Mouse (Mus musculus) heart, embryonic 12.5 days (tissue): ENCODE measurements at regions not wholly inside any gene's neighbourhood (a gene's known extent, or its start where the extent isn't known, plus 50 kb on each side); places are given as distances from the start of the nearest gene placed in this dataset.

Source experiments
- ATAC-seq: fragments of 200-750 bp; cut with Nextera tagmentation; 2 replicates; pipeline ENCODE4 v1.8.0; 2017; ENCODE audit warnings: moderate TSS enrichment, moderate library complexity; ENCODE audit not compliant: insufficient number of reproducible peaks, low FRiP score
- H3K27ac ChIP-seq: fragments of 300-500 bp; sonication (generic); 2 replicates; pipeline ENCODE4 v1.5.1; 2016; ENCODE audit warnings: mild to moderate bottlenecking, moderate library complexity; ENCODE audit not compliant: poor library complexity, severe bottlenecking
- H3K27me3 ChIP-seq: fragments of 300-500 bp; sonication (generic); replicated peaks from 2 replicates; pipeline ENCODE4 v1.6.1; 2016; ENCODE audit warnings: mild to moderate bottlenecking, moderate library complexity
- H3K36me3 ChIP-seq: fragments of 300-500 bp; sonication (generic); 2 replicates; pipeline ENCODE4 v1.6.1; 2016; ENCODE audit warnings: mild to moderate bottlenecking, moderate library complexity
- H3K4me1 ChIP-seq: fragments of 300-500 bp; sonication (generic); replicated peaks from 2 replicates; pipeline ENCODE4 v1.6.1; 2016; ENCODE audit warnings: mild to moderate bottlenecking
- H3K4me2 ChIP-seq: fragments of 300-500 bp; sonication (generic); 2 replicates; pipeline ENCODE4 v1.6.1; 2016; ENCODE audit warnings: mild to moderate bottlenecking, moderate library complexity
- H3K4me3 ChIP-seq: fragments of 300-500 bp; sonication (generic); 2 replicates; pipeline ENCODE4 v1.5.1; 2016; ENCODE audit warnings: mild to moderate bottlenecking
- H3K9ac ChIP-seq: fragments of 300-500 bp; sonication (generic); 2 replicates; pipeline ENCODE4 v1.6.1; 2016; ENCODE audit warnings: mild to moderate bottlenecking, moderate library complexity
- H3K9me3 ChIP-seq: fragments of 300-500 bp; sonication (generic); replicated peaks from 2 replicates; pipeline ENCODE4 v1.6.1; 2016; ENCODE audit warnings: mild to moderate bottlenecking, moderate library complexity
- WGBS: fragments of 180-500 bp; shearing (Covaris S2); methylation state at CpG from one replicate; pipeline ENCODE4 v1.1.7; 2016; 5-methylcytosine and 5-hydroxymethylcytosine counted together

DNA sequence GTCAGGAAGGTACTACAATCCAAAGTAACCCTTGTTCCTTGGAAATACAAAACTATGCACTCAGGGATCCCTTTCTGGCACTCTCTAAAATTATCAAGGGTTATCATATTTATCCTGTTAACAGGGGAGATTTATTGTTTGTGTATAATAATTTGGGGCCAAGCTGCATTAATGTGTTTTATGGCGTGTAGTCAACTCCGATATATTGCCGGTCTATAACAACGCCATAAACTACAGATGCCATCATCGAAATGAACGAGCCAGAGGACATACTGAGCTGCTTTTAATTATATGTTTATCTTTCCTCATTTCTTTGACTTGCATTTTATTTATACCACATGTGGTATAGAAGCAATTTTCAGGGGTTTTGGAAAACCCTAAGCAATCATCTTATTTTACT is 147.2 kb downstream of the Nr2f2 start:
- no peaks in the 10 kb centered on the region for H3K9me3 ChIP-seq
- no peak for ATAC-seq
- no peak overlapping the region for H3K4me2 ChIP-seq
- H3K4me3 ChIP-seq, result no peak overlapping the region
- 87% methylated on average over 6 of the region's 6 CpGs for WGBS
- H3K9ac ChIP-seq, result no peak overlapping the region
- no peak overlapping the region for H3K27ac ChIP-seq
- peaks cover 1% of the 10 kb centered on the region; the same call in 1 of the 2 replicates for H3K4me1 ChIP-seq
- 0 out of 2 replicates have a peak, but pooled peaks cover 4% of the 10 kb centered on the region for H3K27me3 ChIP-seq
- no peaks in the 10 kb centered on the region for H3K36me3 ChIP-seq

DNA sequence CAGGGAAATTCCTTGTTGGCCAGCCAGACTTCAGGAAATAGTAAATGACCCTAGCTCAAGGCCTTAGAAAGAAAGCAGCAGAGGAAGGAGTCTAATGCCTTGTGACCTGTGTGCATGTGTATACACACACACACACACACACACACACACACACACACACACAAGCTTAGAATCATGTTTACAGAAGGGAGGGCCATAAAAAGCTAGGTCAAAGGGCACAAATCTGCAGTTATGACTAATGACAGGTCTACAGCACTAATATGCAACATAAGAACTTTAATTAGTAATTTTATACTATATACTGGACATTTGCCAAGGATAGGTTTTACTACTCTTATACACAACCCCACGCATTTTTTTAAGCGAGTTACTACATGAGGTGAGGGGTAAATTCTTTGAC is 149.4 kb downstream of the Nr2f2 start:
- 0 out of 2 replicates have a peak, but pooled peaks cover 4% of the 10 kb centered on the region for H3K27me3 ChIP-seq
- no peaks in the 10 kb centered on the region for H3K36me3 ChIP-seq
- no peaks in the 10 kb centered on the region for H3K9me3 ChIP-seq
- WGBS, result 82% methylated on average over 2 of the region's 2 CpGs
- no peak overlapping the region for H3K4me2 ChIP-seq
- no peak overlapping the region for H3K9ac ChIP-seq
- peaks cover 3% of the 10 kb centered on the region; the same call in 1 of the 2 replicates for H3K4me1 ChIP-seq
- no peak overlapping the region for H3K4me3 ChIP-seq
- H3K27ac ChIP-seq, result no peak overlapping the region
- no peak for ATAC-seq

DNA sequence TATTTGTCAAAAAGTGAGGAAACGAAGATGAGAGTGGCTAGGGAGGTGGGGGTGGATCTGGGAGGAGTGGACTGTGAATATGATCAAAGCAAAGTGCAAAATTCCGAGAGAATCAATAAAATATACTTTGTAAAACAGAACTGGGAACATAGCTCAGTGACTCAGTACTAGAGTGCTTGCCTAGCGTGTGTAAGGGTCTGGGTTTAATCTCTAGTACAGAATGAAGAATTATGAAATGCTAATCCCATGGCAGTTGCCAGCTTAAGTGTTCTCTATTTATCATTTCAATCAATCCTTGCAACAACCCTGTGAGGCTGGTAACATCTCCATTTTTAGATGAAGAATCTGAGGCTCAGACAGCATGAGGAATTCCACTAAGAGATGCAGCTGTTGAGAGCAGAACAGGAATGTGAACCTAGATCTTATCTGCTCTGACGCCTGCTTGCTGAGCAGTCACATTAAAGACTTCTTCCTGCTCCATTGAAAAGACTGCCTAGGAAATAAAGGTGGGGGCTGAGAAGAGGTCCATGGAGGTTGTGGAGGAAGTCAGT is 152.5 kb downstream of the Nr2f2 start:
- Histone ChIP-seq H3K9ac (no peak overlapping the region), H3K27ac (no peak overlapping the region), H3K4me2 (no peak overlapping the region), H3K9me3 (no peaks in the 10 kb centered on the region), H3K4me3 (no peak overlapping the region), H3K4me1 (peaks cover 3% of the 10 kb centered on the region; the same call in 1 of the 2 replicates), H3K27me3 (0 out of 2 replicates have a peak, but pooled peaks cover 4% of the 10 kb centered on the region), H3K36me3 (no peaks in the 10 kb centered on the region)
- no peak for ATAC-seq
- WGBS, result 46% methylated on average over 4 of the region's 4 CpGs

DNA sequence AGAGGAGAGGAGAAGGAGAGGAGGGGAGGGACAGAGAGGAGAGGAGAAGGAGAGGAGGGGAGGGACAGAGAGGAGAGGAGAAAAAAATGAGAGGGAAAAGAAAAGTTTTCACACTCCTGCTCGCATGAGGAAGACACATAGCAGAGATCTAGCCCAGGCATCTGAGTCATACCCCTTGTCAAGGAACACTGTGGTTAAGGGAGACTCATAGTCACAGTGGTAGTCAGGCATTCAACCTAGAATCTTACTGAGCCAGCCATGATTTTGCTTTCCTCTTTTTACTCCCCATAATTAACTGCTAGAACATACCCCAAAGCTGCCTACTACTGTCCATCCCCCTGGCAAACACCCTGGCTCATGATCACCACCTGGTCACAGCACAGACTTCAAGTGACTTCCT is 160.6 kb downstream of the Nr2f2 start:
- no peak for ATAC-seq
- H3K4me2 ChIP-seq, result no peak overlapping the region
- H3K27ac ChIP-seq, result no peak overlapping the region
- H3K27me3 ChIP-seq, result no peaks in the 10 kb centered on the region
- WGBS, result 56% methylated on average over 1 of the region's 1 CpGs
- H3K9me3 ChIP-seq, result no peaks in the 10 kb centered on the region
- no peak overlapping the region for H3K4me3 ChIP-seq
- H3K36me3 ChIP-seq, result no peaks in the 10 kb centered on the region
- H3K9ac ChIP-seq, result no peak overlapping the region
- H3K4me1 ChIP-seq, result no peaks in the 10 kb centered on the region

DNA sequence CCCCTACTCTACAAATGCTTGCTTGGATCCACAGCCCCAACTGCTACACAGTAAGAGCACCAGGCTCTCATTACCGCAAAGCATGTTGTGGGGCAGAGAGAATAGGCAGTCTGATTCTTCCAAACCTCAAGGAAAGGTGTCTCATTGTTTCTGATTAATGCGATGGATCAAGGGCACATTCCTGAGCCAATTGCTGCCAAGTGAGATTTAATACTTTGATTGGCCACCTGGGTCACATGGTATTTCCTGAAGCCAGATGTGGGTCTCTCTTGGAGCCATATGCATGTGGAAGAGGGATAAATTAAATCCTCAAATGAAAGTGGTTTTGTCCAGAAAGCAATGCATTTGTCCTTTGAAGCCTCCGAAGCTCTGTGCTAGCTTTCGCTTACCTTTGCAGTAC is 166.3 kb downstream of the Nr2f2 start:
- H3K27ac ChIP-seq, result no peak overlapping the region

DNA sequence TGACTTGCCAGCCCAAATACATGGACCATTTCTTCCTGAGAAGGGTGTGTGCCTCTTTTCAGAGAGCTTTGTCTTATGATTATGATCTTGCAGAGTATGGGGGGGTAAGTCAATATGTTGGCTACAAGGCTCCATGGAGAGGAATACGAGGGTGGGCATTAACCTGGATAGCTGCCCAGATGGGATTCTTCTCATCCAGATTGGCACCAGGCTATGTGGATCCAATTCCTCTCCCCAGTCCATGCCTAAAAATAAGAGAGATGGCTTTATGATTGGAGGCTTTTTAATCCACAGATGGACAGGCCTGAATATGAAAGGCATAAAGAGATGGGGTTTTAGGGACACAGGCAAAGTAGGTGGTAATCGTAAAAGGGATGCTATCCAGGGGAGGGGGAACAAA is 187.6 kb downstream of the Nr2f2 start:
- H3K4me2 ChIP-seq, result no peak overlapping the region
- no peaks in the 10 kb centered on the region for H3K36me3 ChIP-seq
- no peak overlapping the region for H3K27ac ChIP-seq
- no peak overlapping the region for H3K9ac ChIP-seq
- no peaks in the 10 kb centered on the region for H3K27me3 ChIP-seq
- ATAC-seq, result no peak
- 79% methylated on average over 2 of the region's 2 CpGs for WGBS
- no peak overlapping the region for H3K4me3 ChIP-seq
- no peaks in the 10 kb centered on the region for H3K9me3 ChIP-seq
- H3K4me1 ChIP-seq, result no peaks in the 10 kb centered on the region

More for the DNA sequence above, 166.3 kb downstream of the Nr2f2 start:
- H3K4me1 ChIP-seq, result no peaks in the 10 kb centered on the region
- no peak overlapping the region for H3K4me3 ChIP-seq
- no peak overlapping the region for H3K9ac ChIP-seq
- no peaks in the 10 kb centered on the region for H3K36me3 ChIP-seq
- no peak overlapping the region for H3K4me2 ChIP-seq
- no peaks in the 10 kb centered on the region for H3K9me3 ChIP-seq
- H3K27me3 ChIP-seq, result no peaks in the 10 kb centered on the region
- no peak for ATAC-seq
- 88% methylated on average over 4 of the region's 4 CpGs for WGBS

DNA sequence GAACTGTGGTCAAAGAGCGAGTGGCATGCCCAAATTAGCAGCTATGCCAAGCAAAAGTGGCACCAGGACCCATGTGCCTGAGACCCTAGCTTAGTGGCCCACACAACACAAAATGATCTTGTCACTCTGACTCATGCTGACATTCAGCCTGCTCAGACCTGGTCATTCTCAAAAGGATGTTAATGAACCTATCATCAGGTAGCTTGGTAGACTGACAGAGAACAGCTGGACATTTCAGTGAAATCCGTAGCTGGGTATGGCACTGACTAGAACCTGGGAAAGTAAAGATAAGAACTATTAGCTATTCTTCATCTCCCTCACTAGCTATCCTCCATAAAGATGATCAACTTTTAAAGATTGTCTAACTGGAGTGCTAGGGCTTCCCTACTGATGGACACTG is 188.5 kb downstream of the Nr2f2 start:
- no peak overlapping the region for H3K4me2 ChIP-seq
- no peaks in the 10 kb centered on the region for H3K9me3 ChIP-seq
- H3K9ac ChIP-seq, result no peak overlapping the region
- no peaks in the 10 kb centered on the region for H3K4me1 ChIP-seq
- no peak overlapping the region for H3K4me3 ChIP-seq
- no peaks in the 10 kb centered on the region for H3K27me3 ChIP-seq
- ATAC-seq, result no peak
- no peak overlapping the region for H3K27ac ChIP-seq
- WGBS, result 43% methylated on average over 2 of the region's 2 CpGs
- no peaks in the 10 kb centered on the region for H3K36me3 ChIP-seq

DNA sequence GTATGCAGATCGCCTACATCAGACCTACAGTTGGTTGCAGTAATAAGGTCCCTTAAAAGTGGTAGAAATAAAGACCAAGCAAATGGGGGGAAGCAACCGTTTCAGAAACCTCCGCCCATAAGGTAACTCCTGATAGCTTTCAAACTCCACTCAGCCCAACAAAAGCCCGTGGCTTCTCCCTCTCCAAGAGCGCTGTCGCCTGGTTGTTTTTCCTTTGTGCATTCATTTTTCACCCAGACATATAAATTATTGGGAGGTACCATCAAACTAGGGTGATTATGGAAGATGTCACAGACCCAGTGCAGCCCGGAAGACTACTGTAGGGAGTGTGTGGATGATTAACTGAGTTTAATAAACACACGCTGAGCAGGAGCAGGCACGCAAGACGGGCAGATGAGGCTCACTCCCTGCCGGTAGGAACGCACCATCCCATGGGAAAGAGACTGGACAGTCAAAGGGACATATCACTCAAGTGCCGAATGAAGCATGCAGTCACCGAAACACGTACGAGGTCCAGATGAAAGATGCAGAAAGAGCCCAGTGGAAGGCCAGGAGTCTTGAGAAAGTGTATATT is 189.8 kb downstream of the Nr2f2 start:
- Histone ChIP-seq H3K4me1 (no peaks in the 10 kb centered on the region), H3K4me3 (no peak overlapping the region), H3K27me3 (no peaks in the 10 kb centered on the region), H3K36me3 (no peaks in the 10 kb centered on the region), H3K27ac (no peak overlapping the region), H3K9ac (no peak overlapping the region), H3K4me2 (no peak overlapping the region), H3K9me3 (no peaks in the 10 kb centered on the region)
- ATAC-seq, result no peak
- 78% methylated on average over 16 of the region's 16 CpGs for WGBS

DNA sequence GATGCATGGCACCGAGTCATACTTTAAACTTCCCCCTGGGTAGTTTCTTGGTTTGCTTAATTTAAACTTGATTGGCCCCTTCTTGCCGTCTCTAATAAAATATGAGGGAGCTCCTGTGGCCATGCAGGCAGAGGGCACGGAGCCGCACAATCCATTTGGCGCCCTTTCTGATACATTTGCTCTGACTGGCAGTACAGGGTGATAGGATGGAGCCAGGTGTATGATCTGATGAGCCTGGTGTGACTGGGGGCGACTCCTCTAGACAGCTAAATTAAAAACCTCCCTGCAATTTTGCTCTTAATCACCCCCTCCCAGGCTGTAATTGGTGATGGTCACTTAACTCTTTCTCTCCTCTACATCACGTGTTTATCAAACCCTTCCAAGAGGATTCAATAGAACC is 190.4 kb downstream of the Nr2f2 start:
- no peak overlapping the region for H3K4me2 ChIP-seq
- no peaks in the 10 kb centered on the region for H3K9me3 ChIP-seq
- H3K27ac ChIP-seq, result no peak overlapping the region
- no peaks in the 10 kb centered on the region for H3K4me1 ChIP-seq
- no peaks in the 10 kb centered on the region for H3K36me3 ChIP-seq
- WGBS, result 74% methylated on average over 7 of the region's 7 CpGs
- no peaks in the 10 kb centered on the region for H3K27me3 ChIP-seq
- no peak for ATAC-seq
- H3K4me3 ChIP-seq, result no peak overlapping the region
- no peak overlapping the region for H3K9ac ChIP-seq

DNA sequence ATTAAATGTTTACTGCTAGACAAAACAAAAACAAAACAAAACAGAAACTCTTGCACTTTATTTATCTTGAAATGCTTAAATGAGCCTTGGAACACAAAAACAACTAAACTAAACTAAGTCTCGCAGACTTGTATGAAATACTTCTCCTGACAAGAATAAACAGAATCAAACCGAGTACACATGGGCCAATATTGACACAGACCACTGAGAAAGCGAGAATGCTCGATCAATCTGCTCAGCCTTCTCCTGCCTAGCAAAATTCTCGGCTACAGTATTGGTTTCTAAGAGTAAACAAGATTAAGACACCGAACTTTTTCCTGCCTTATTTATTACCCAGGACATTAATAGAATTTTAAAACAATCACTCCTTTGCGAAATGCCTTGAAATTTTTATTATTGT is 194.1 kb downstream of the Nr2f2 start:
- Histone ChIP-seq H3K4me2 (no peak overlapping the region), H3K9me3 (no peaks in the 10 kb centered on the region), H3K27ac (no peak overlapping the region), H3K9ac (no peak overlapping the region), H3K4me3 (no peak overlapping the region), H3K36me3 (no peaks in the 10 kb centered on the region), H3K4me1 (no peaks in the 10 kb centered on the region), H3K27me3 (no peaks in the 10 kb centered on the region)
- 74% methylated on average over 7 of the region's 7 CpGs for WGBS
- ATAC-seq, result no peak

DNA sequence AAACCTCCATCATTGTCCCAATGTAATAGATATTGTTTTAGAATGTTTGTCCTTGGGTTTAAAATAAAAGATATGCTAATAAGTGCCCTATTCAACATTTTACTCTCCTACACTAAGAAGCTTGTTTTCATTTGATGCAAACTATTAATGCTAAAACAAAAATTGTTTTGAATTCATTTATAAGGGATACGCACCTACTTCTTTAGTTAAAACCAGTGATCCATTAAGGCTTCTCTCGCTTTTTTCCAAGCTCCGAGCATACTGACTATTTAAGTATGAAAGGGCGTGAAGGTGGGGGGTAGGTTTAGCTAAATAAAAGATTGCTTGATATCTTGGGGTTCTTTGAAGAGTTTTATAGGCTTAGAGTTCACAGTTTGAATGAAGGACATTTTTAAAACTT is 195.1 kb downstream of the Nr2f2 start:
- Histone ChIP-seq H3K9me3 (no peaks in the 10 kb centered on the region), H3K4me1 (no peaks in the 10 kb centered on the region), H3K9ac (no peak overlapping the region), H3K27ac (no peak overlapping the region), H3K4me3 (no peak overlapping the region), H3K36me3 (no peaks in the 10 kb centered on the region), H3K27me3 (no peaks in the 10 kb centered on the region), H3K4me2 (no peak overlapping the region)
- ATAC-seq, result no peak
- WGBS, result 80% methylated on average over 4 of the region's 4 CpGs

DNA sequence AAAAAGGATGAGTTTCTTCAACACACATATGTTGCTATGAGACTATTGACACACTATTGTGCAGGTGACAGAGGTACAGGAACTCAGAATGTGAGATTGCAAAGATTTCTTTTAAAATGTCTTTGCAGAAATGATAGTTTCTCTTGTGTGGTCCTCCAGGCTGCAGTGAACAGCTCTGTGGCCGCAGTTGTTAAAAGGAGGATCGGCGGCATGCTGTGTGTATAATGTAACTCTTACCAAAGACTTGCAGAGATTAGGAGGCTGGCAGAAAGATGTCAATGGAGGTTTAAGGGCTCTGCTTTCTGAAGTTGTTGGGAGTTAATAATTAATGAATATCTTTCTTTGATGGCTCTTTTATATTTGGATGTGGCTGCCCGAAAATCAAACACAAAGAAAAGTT is 198.5 kb downstream of the Nr2f2 start:
- H3K9ac ChIP-seq, result no peak overlapping the region
- no peaks in the 10 kb centered on the region for H3K36me3 ChIP-seq
- no peak overlapping the region for H3K4me2 ChIP-seq
- H3K4me1 ChIP-seq, result no peaks in the 10 kb centered on the region
- WGBS, result 60% methylated on average over 4 of the region's 4 CpGs
- H3K27ac ChIP-seq, result no peak overlapping the region
- H3K4me3 ChIP-seq, result no peak overlapping the region
- no peaks in the 10 kb centered on the region for H3K27me3 ChIP-seq
- H3K9me3 ChIP-seq, result no peaks in the 10 kb centered on the region
- ATAC-seq, result no peak
